Mouse (Mus musculus): ENCODE results near the gene Iqsec3. TPM values are rescaled to one million over a fixed set of nuclear protein-coding genes. Genes with fewer than 3 reads are reported as not detected.

Gene Iqsec3
- total RNA-seq, 1 experiment from 2014 or later: 3.6 TPM

Small RNAs within 50 kb of the gene (microRNA-seq; reads per million reads assigned to microRNA genes)
- 0 reads per million in 2 experiments for gene Gm24855

Other genes with a start within 250 kb of the Iqsec3 start
- 1.2 and 1.9 TPM in 2 replicates for gene Usp18, start 227.8 kb downstream of the Iqsec3 start, total RNA-seq (2021)
- 3.2 and 17.9 TPM in 2 replicates for gene Slc6a13, start 173.5 kb downstream of the Iqsec3 start, total RNA-seq (2021)
- 1.9 and 8.0 TPM in 2 replicates for gene Slc6a12, start 130.6 kb downstream of the Iqsec3 start, total RNA-seq (2021)
- 0.98 and 8.0 TPM in 2 replicates for gene A2m, start 161.7 kb upstream of the Iqsec3 start, total RNA-seq (2021)